Mouse (Mus musculus) intestine, embryonic 16.5 days (tissue): ENCODE results near the gene Tspan18. TPM values are rescaled to one million over a fixed set of nuclear protein-coding genes. Genes with fewer than 3 reads are reported as not detected.
A peak's percentile ranks its signal among the peaks of the same experiment; 100 is the strongest.

Experiments
- ATAC-seq: fragments of 200-750 bp; cut with Nextera tagmentation; 2 replicates; pipeline ENCODE4 v1.8.0; 2017; ENCODE audit warnings: moderate TSS enrichment, moderate library complexity
- H3K27ac ChIP-seq: fragments of 300-500 bp; sonication (generic); 2 replicates; pipeline ENCODE4 v1.5.1; 2014; ENCODE audit warnings: mild to moderate bottlenecking, low read length
- H3K27me3 ChIP-seq: fragments of 300-500 bp; sonication (generic); replicated peaks from 2 replicates; pipeline ENCODE4 v1.6.1; 2014; ENCODE audit warnings: low read length, control low read depth, mixed read lengths; ENCODE audit not compliant: control insufficient read depth, insufficient read depth
- H3K36me3 ChIP-seq: fragments of 300-500 bp; sonication (generic); 2 replicates; pipeline ENCODE4 v1.6.1; 2014; ENCODE audit warnings: low read length, control low read depth; ENCODE audit not compliant: control insufficient read depth, insufficient read depth
- H3K4me1 ChIP-seq: fragments of 300-500 bp; sonication (generic); 2 replicates; pipeline ENCODE4 v1.6.1; 2014; ENCODE audit warnings: low read length, control low read depth, mixed read lengths; ENCODE audit not compliant: control insufficient read depth, insufficient read depth
- H3K4me2 ChIP-seq: fragments of 300-500 bp; sonication (generic); 2 replicates; pipeline ENCODE4 v1.6.1; 2014; ENCODE audit warnings: low read depth, low read length, control low read depth
- H3K4me3 ChIP-seq: fragments of 300-500 bp; sonication (generic); 2 replicates; pipeline ENCODE4 v1.5.1; 2014; ENCODE audit warnings: mild to moderate bottlenecking, low read length
- H3K9ac ChIP-seq: fragments of 300-500 bp; sonication (generic); 2 replicates; pipeline ENCODE4 v1.6.1; 2014; ENCODE audit warnings: low read depth, low read length
- H3K9me3 ChIP-seq: fragments of 300-500 bp; sonication (generic); 2 replicates; pipeline ENCODE4 v1.6.1; 2016; ENCODE audit warnings: low read length, control low read depth; ENCODE audit not compliant: control insufficient read depth
- WGBS: fragments of 180-500 bp; shearing (Covaris S2); extraction: QIAGEN DNeasy Blood & Tissue Kit; methylation state at CpG from one replicate; pipeline ENCODE4 v1.1.7; 2014; 5-methylcytosine and 5-hydroxymethylcytosine counted together
- polyA plus RNA-seq: library from polyadenylated mRNA; unstranded; fragments of >200 nt; fragmentation: Nextera tagmentation; extraction: Ambion mirVana; gene quantifications from 2 replicates; pipeline ENCODE4 v1.2.1, GENCODE M21; 2015

The Tspan18 gene
- polyA plus RNA-seq, 1 experiment from 2014 or later: 19.5 TPM

DNA sequence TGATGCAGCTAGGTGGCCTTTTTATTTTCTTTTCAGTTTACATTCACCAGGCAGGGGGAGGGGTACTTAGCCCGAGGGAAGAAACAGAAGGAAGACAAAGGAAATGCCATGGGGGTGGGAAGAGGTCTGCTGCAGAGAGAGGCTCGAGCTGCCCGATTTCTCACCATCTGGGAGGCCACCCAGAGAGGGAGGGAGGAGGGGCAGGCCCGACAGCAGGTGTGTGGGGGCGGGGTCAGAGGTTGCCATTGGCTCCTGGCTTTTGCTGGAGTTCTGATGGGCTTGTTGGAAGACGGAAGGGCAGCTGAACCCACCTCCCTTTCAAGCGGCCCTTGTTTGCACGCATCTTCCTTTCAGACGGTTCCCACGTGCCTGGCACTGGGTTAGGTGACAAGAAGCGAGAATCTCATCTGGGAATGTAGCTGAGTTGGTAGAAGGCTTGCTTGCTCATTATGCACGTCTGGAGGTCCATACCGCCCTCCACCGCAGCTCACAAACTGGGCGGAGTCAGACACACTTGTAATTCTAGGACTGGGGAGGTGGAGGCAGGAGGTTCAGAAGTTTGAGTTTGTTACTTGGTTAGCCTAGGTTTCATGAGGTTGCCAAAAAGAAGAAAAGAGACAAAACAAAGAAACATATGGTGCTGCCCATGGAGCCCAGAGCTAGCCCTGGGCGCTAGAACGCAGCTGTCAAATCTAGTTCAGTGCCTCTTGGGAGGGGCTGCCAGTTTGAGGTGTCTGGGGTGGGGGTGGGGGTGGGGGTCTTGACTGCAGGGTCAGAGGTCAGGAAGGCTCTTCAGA lies 157.2 kb downstream of the Tspan18 start:
- peak; percentile 34 for ATAC-seq
- Histone ChIP-seq H3K36me3 (no peaks in the 10 kb centered on the region), H3K4me2 (peak overlapping the region; percentile 41), H3K27me3 (no peaks in the 10 kb centered on the region; the same call in 1 of the 2 replicates), H3K9me3 (no peaks in the 10 kb centered on the region), H3K9ac (peak overlapping the region; percentile 47; the same call in 1 of the 2 replicates), H3K4me1 (peaks cover 61% of the 10 kb centered on the region), H3K4me3 (0 out of 2 replicates have a peak overlapping the region, but pooled peaks have one; percentile 14), H3K27ac (peak overlapping the region; percentile 34)
- 14% methylated on average over 16 of the region's 17 CpGs for WGBS

DNA sequence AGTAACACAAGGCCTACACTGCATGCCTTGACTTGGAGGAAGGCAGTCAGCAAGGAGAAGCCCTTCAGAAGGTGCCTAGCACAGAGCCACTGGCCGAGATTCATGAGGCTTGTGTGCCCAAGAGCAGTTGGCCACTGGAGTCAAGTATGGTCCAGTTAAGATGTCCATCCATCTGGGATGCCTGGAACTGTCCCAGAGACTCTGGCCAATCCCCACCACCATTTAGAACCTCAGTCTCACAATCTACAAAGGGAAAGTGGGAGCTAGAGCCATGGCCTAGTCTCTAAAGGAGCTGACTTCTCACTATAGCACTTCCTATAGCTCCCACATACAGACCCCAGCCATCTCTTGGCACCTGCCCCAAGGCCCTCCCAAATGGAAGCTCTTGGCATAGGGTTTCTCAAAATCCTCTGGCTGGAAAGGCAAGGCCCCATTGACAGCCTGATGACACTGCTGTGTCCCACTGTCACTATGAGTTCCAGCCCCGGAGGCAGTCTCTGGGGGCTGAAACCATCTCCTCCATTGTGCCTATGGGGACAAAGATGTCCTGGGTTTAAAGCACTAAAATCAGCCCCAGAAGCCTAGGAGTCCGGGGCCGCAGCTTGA lies 158.0 kb downstream of the Tspan18 start:
- H3K9ac ChIP-seq: 0 out of 2 replicates have a peak overlapping the region, but pooled peaks have one; percentile 47
- H3K4me2 ChIP-seq: peak overlapping the region; percentile 41; the same call in 1 of the 2 replicates
- H3K27me3 ChIP-seq: no peaks in the 10 kb centered on the region; the same call in 1 of the 2 replicates
- no peaks in the 10 kb centered on the region for H3K9me3 ChIP-seq
- no peak for ATAC-seq
- 33% methylated on average over 4 of the region's 4 CpGs for WGBS
- peak overlapping the region; percentile 34; the same call in 1 of the 2 replicates for H3K27ac ChIP-seq
- H3K4me3 ChIP-seq: no peak overlapping the region
- H3K4me1 ChIP-seq: peaks cover 65% of the 10 kb centered on the region
- H3K36me3 ChIP-seq: no peaks in the 10 kb centered on the region

DNA sequence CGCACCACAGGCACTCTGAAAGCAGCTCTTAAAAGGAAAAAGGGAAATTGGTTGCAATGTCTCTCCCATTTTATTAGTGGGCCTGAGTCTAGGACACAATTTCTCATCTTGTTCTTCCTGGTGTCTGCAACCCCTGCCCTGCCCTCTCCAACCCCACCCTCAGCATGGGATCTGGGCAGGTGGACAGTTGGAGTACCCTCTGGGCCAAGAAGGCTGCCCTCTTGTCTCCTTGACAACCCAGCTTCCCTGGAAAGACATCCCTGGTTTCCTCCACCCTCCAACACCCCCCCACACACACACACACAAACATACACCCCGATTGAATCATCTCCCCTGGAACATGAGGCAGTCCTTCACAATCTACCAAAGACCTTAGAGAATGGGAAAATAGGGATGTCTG lies 158.6 kb downstream of the Tspan18 start:
- Histone ChIP-seq H3K4me3 (no peak overlapping the region), H3K9ac (no peak overlapping the region), H3K27ac (peak overlapping the region; percentile 34; the same call in 1 of the 2 replicates), H3K4me2 (no peak overlapping the region), H3K27me3 (no peaks in the 10 kb centered on the region; the same call in 1 of the 2 replicates), H3K4me1 (peaks cover 67% of the 10 kb centered on the region), H3K9me3 (no peaks in the 10 kb centered on the region), H3K36me3 (no peaks in the 10 kb centered on the region)
- no peak for ATAC-seq
- 70% methylated on average over 2 of the region's 2 CpGs for WGBS

DNA sequence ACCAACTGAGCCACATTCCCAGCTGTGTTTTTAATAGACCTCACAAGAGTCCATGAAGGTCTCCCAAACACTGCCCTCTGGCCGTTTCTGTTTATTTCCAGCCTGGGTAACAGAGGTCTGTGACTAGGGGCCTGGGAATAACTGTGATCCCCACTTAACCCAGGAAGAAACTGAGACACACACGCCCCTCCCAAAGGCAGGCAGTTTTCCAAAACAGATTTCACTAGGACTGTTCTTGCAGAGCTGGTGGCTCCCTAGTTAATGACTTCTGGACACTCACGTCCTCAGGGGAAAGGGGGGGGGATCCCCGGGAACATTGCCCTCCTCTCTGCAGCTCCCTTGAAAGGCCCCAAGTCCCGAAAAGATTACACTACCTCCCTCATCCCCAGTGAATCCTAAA lies 159.0 kb downstream of the Tspan18 start:
- Histone ChIP-seq H3K9me3 (no peaks in the 10 kb centered on the region), H3K27me3 (no peaks in the 10 kb centered on the region), H3K9ac (no peak overlapping the region), H3K36me3 (no peaks in the 10 kb centered on the region), H3K4me1 (peaks cover 64% of the 10 kb centered on the region), H3K27ac (0 out of 2 replicates have a peak overlapping the region, but pooled peaks have one; percentile 5), H3K4me2 (no peak overlapping the region), H3K4me3 (no peak overlapping the region)
- ATAC-seq: no peak
- 34% methylated on average over 5 of the region's 5 CpGs for WGBS

DNA sequence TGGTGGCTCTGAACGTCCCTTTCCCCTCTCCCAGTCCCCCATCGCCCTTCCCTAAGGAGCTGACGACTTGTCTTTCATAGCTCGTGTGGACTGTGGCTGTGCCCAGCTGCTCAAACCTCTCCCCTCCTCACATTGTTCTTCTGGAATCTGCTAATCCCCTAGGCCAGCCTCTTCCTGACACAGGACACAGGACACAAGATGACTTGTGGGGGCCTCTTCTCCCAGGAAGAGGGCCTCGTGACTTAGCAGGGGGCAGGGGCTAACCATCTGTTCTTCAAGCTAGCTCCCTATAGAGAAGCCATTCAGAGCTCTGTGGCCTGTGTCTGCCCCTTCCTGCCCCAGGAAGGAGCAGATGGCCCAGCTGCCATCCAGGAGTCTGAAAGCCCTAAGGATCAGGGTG lies 160.1 kb downstream of the Tspan18 start:
- Histone ChIP-seq H3K36me3 (no peaks in the 10 kb centered on the region), H3K4me1 (peaks cover 53% of the 10 kb centered on the region), H3K9ac (no peak overlapping the region), H3K27ac (no peak overlapping the region), H3K9me3 (no peaks in the 10 kb centered on the region), H3K27me3 (no peaks in the 10 kb centered on the region), H3K4me2 (no peak overlapping the region), H3K4me3 (no peak overlapping the region)
- no peak for ATAC-seq
- 30% methylated on average over 5 of the region's 5 CpGs for WGBS

DNA sequence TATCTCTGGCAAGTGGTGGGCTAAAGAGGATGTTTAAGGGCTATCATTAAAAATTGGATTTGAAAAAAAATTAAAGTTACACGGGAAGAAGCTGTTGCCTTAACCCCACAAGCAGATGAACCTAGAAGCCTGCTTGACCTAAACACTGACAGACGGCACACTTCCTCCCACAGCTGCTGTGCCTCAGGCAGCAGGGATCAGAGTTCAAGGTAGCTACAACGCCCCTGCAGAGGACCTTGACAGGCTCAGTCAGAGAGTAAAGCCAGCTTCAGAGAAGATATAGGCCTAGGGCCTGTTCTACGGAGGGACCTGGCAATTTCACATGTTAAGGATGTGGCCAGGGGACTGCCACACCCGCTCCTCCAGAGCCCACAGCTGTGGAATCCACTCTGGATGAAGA lies 161.8 kb downstream of the Tspan18 start:
- 37% methylated on average over 5 of the region's 5 CpGs for WGBS

GRCm38 (mm10) chr2:93171929-93172328 lies 162.4 kb downstream of the Tspan18 start:
- no peak for ATAC-seq
- no peaks in the 10 kb centered on the region for H3K36me3 ChIP-seq
- H3K4me3 ChIP-seq: no peak overlapping the region
- 74% methylated on average over 6 of the region's 6 CpGs for WGBS
- H3K9me3 ChIP-seq: no peaks in the 10 kb centered on the region
- H3K9ac ChIP-seq: no peak overlapping the region
- peaks cover 44% of the 10 kb centered on the region for H3K4me1 ChIP-seq
- no peaks in the 10 kb centered on the region for H3K27me3 ChIP-seq
- H3K4me2 ChIP-seq: no peak overlapping the region
- H3K27ac ChIP-seq: no peak overlapping the region

More for the DNA sequence above, 161.8 kb downstream of the Tspan18 start:
- Histone ChIP-seq H3K36me3 (no peaks in the 10 kb centered on the region), H3K4me1 (peaks cover 49% of the 10 kb centered on the region), H3K27me3 (no peaks in the 10 kb centered on the region), H3K4me3 (no peak overlapping the region), H3K9ac (no peak overlapping the region; the same call in 1 of the 2 replicates), H3K27ac (no peak overlapping the region), H3K4me2 (no peak overlapping the region), H3K9me3 (no peaks in the 10 kb centered on the region)
- peak; percentile 55 for ATAC-seq

DNA sequence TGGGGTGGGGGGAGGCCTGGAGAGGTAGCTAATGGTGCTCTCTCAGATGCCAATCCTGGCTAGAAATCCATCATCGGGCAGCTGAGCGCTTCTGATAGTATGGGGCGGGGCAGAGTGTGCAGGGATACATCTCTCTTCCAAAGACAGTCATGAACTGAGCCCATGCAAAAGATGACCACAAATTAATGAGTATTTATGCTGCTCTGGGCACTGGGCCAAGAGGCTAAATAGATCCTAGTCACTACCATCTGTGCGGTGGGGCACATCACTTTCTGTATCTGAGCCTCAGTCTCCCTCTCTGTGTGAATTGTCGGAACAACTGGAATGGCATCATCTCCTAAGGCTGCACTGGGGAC lies 163.5 kb downstream of the Tspan18 start:
- WGBS: 51% methylated on average over 5 of the region's 5 CpGs
- H3K27ac ChIP-seq: peak overlapping the region; percentile 27; the same call in 1 of the 2 replicates
- H3K4me2 ChIP-seq: no peak overlapping the region
- no peaks in the 10 kb centered on the region for H3K27me3 ChIP-seq
- no peaks in the 10 kb centered on the region for H3K9me3 ChIP-seq
- peaks cover 33% of the 10 kb centered on the region for H3K4me1 ChIP-seq
- H3K36me3 ChIP-seq: no peaks in the 10 kb centered on the region
- ATAC-seq: peak; percentile 17; the same call in 1 of the 2 replicates
- H3K9ac ChIP-seq: no peak overlapping the region
- no peak overlapping the region for H3K4me3 ChIP-seq

DNA sequence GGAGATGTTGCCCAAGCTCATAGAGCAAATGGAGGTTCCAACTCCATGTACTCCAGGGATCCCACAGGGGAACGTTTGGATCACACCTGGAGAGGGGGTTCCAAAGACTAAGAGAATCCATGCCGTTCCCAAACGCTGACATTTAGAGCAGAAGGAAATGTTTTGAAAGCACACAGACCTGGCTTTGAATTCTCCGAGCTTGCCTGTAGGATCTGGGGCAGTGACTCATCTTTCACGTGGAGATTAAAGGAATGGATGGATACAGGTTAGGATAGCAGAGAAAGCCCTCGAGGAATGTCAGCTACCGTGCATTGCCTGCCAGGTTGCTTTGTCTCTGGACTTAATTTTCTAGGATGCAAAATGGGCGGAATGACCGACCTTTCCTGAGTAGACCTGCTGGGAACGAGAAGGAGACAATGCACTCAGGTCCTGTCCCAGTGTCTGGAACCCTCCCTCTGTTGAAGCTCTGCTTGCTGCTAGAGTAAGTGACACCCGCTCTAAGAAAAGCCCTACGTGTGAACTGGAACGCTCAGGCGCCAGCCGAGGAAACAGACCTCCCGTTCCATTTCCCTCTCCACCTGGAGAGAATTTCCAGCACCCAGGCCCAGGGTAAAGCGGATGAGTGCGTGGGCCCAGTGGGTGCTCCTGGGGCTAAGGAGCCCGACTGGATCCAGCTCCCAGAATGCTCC lies 164.0 kb downstream of the Tspan18 start:
- WGBS: 53% methylated on average over 19 of the region's 19 CpGs
- Histone ChIP-seq H3K4me3 (no peak overlapping the region), H3K4me2 (no peak overlapping the region), H3K27me3 (no peaks in the 10 kb centered on the region), H3K9me3 (no peaks in the 10 kb centered on the region), H3K4me1 (peaks cover 28% of the 10 kb centered on the region), H3K9ac (no peak overlapping the region), H3K27ac (no peak overlapping the region), H3K36me3 (no peaks in the 10 kb centered on the region)
- no peak for ATAC-seq
